Mouse (Mus musculus) forebrain, embryonic 10.5 days (tissue): ENCODE measurements around the gene Gdf11. TPM values are rescaled to one million over a fixed set of nuclear protein-coding genes. Genes with fewer than 3 reads are reported as not detected.

Experiments used
- polyA plus RNA-seq: library from polyadenylated mRNA; unstranded; fragments of >200 nt; fragmentation: Nextera tagmentation; extraction: Ambion mirVana; gene quantifications from 2 replicates; pipeline ENCODE4 v1.2.1, GENCODE M21; 2016

Gdf11 gene
- polyA plus RNA-seq, 1 experiment from 2014 or later, result 9.7 TPM

Other genes with a start within 250 kb of the Gdf11 start
- gene Ikzf4, start 245.7 kb downstream of the Gdf11 start, polyA plus RNA-seq, result 3.2 and 3.9 TPM in 2 replicates
- gene Suox, start 217.6 kb downstream of the Gdf11 start, polyA plus RNA-seq, result 10.8 and 10.9 TPM in 2 replicates
- gene Rab5b, start 195.5 kb downstream of the Gdf11 start, polyA plus RNA-seq, result 63.4 and 68.8 TPM in 2 replicates
- 7.2 and 24.4 TPM in 2 replicates for gene Pmel, start 187.5 kb downstream of the Gdf11 start, polyA plus RNA-seq
- 119 and 120 TPM in 2 replicates for gene Cdk2, start 186.7 kb downstream of the Gdf11 start, polyA plus RNA-seq
- gene Dgka, start 146.9 kb downstream of the Gdf11 start, polyA plus RNA-seq, result 3.5 and 3.6 TPM in 2 replicates
- gene Pym1, start 143.8 kb downstream of the Gdf11 start, polyA plus RNA-seq, result 57.1 and 63.8 TPM in 2 replicates
- gene Mmp19, start 100.8 kb downstream of the Gdf11 start, polyA plus RNA-seq, result 0.24 and 0.44 TPM in 2 replicates
- gene Dnajc14, start 87.7 kb downstream of the Gdf11 start, polyA plus RNA-seq, result 49.4 and 49.9 TPM in 2 replicates
- 19.0 and 19.2 TPM in 2 replicates for gene Tmem198b, start 87.3 kb downstream of the Gdf11 start, polyA plus RNA-seq
- gene Sarnp, start 74.4 kb downstream of the Gdf11 start, polyA plus RNA-seq, result 247 and 263 TPM in 2 replicates
- 88.0 and 92.9 TPM in 2 replicates for gene Ormdl2, start 70.1 kb downstream of the Gdf11 start, polyA plus RNA-seq
- 179 and 184 TPM in 2 replicates for gene Cd63, start 9.3 kb upstream of the Gdf11 start, polyA plus RNA-seq
- 11.0 and 12.8 TPM in 2 replicates for gene Rdh5, start 31.2 kb upstream of the Gdf11 start, polyA plus RNA-seq
- 166 and 178 TPM in 2 replicates for gene Bloc1s1, start 32.3 kb upstream of the Gdf11 start, polyA plus RNA-seq
- 0.15 and 0.36 TPM in 2 replicates for gene Itga7, start 42.1 kb upstream of the Gdf11 start, polyA plus RNA-seq
- not detected in 2 replicates for gene Mettl7b, start 69.3 kb upstream of the Gdf11 start, polyA plus RNA-seq
- gene Olfr9, start 97.7 kb upstream of the Gdf11 start, polyA plus RNA-seq, result not detected in 2 replicates
- gene Olfr763, start 119.1 kb upstream of the Gdf11 start, polyA plus RNA-seq, result not detected in 2 replicates
- not detected in 2 replicates for gene Olfr764-ps1, start 148.2 kb upstream of the Gdf11 start, polyA plus RNA-seq
- gene Olfr765, start 158.3 kb upstream of the Gdf11 start, polyA plus RNA-seq, result not detected in 2 replicates
- not detected in 2 replicates for gene Olfr766-ps1, start 177.3 kb upstream of the Gdf11 start, polyA plus RNA-seq
- not detected in 2 replicates for gene Olfr767, start 191.2 kb upstream of the Gdf11 start, polyA plus RNA-seq
- gene Olfr768, start 207.7 kb upstream of the Gdf11 start, polyA plus RNA-seq, result not detected in 2 replicates
- not detected in 2 replicates for gene Olfr769, start 226.1 kb upstream of the Gdf11 start, polyA plus RNA-seq
- not detected in 2 replicates for gene Olfr770, start 247.3 kb upstream of the Gdf11 start, polyA plus RNA-seq